Mouse (Mus musculus) forebrain, embryonic 11.5 days (tissue): ENCODE measurements at regions not wholly inside any gene's neighbourhood (a gene's known extent, or its start where the extent isn't known, plus 50 kb on each side); places are given as distances from the start of the nearest gene placed in this dataset.

Experiments used
- ATAC-seq: fragments of 200-750 bp; cut with Nextera tagmentation; replicated peaks from 2 replicates; pipeline ENCODE4 v1.8.0; 2017; ENCODE audit warnings: moderate TSS enrichment; ENCODE audit not compliant: low FRiP score
- DNase-seq: peaks from one replicate; pipeline ENCODE4 v3.0.0-alpha.2; 2017; ENCODE audit warnings: low spot score
- H3K27ac ChIP-seq: fragments of 300-500 bp; sonication (generic); 2 replicates; pipeline ENCODE4 v1.5.1; 2014; ENCODE audit warnings: low read depth, low read length
- H3K27me3 ChIP-seq: fragments of 300-500 bp; sonication (generic); 2 replicates; pipeline ENCODE4 v1.6.1; 2014; ENCODE audit warnings: mild to moderate bottlenecking, low read length, mixed read lengths; ENCODE audit not compliant: control insufficient read depth, insufficient read depth
- H3K36me3 ChIP-seq: fragments of 300-500 bp; sonication (generic); 2 replicates; pipeline ENCODE4 v1.6.1; 2014; ENCODE audit warnings: mild to moderate bottlenecking, low read length, moderate library complexity, mixed read lengths; ENCODE audit not compliant: control insufficient read depth, insufficient read depth
- H3K4me1 ChIP-seq: fragments of 300-500 bp; sonication (generic); replicated peaks from 2 replicates; pipeline ENCODE4 v1.6.1; 2014; ENCODE audit warnings: low read length, mixed read lengths; ENCODE audit not compliant: control insufficient read depth, insufficient read depth
- H3K4me2 ChIP-seq: fragments of 300-500 bp; sonication (generic); 2 replicates; pipeline ENCODE4 v1.6.1; 2014; ENCODE audit warnings: low read depth, mild to moderate bottlenecking, low read length, moderate library complexity, mixed read lengths; ENCODE audit not compliant: severe bottlenecking
- H3K4me3 ChIP-seq: fragments of 300-500 bp; sonication (generic); 2 replicates; pipeline ENCODE4 v1.5.1; 2014; ENCODE audit warnings: low read depth, low read length
- H3K9ac ChIP-seq: fragments of 300-500 bp; sonication (generic); 2 replicates; pipeline ENCODE4 v1.6.1; 2014; ENCODE audit warnings: low read length
- H3K9me3 ChIP-seq: fragments of 300-500 bp; sonication (generic); 2 replicates; pipeline ENCODE4 v1.6.1; 2016; ENCODE audit warnings: low read length, mixed read lengths; ENCODE audit not compliant: control insufficient read depth
- WGBS: fragments of 180-500 bp; shearing (Covaris S2); extraction: QIAGEN DNeasy Blood & Tissue Kit; methylation state at CpG from one replicate; pipeline ENCODE4 v1.1.7; 2014; 5-methylcytosine and 5-hydroxymethylcytosine counted together

DNA sequence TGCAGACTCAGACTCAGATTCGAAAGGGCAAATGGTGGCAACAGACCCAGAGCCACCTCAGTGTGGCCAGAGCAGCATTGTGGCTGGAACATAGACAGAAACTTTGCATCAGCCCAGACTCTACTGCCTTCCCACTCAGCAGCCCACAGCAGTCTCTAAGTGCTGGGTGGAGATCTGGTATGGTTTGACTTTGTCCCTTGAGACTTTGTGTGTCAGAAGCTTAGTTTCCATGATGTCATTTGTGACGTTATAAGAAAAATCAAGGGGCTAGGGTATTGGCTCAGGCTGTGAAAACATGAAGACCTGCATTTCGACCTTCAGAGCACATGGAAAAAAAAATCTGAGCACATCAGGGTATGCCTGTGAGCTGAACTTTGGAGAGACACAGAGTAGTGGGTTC, 56.2 kb upstream of the Rbpj start:
- no peak overlapping the region for H3K4me3 ChIP-seq

DNA sequence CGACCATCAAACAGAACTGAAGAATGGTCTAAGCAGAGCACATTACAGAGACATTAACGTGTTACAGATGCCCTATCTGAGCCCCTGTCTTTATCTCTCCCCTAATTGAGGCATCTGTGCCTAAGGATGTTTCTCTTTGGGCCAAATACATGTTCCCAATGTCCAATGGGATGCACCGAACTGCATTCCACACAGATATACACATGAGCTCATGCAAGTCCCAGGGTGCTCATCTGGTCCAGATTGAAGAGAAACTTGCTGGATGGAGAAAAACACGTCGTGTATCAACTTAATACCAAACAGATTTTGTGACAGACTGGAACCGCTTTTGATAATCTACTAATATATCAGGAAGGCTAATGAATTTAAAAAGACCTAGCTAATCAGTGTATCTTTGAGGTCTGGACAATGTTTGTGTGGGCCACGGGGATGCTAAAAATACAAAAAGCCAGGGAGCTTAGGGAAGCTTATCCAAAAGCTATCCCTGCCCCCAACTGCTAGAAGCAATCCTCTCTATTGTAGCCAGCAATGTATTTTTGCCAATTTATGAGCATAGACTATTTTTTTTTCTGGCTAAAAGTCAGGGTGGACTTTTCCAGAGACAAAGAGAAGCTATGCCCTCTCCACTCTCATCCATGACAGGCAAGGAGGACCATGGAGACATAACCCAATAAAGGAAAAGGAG, 53.4 kb upstream of the Rbpj start:
- no peak overlapping the region for H3K4me2 ChIP-seq
- ATAC-seq (no peak), DNase-seq (no peak)
- H3K27ac ChIP-seq, result no peak overlapping the region
- no peak overlapping the region for H3K4me3 ChIP-seq
- H3K36me3 ChIP-seq, result no peaks in the 10 kb centered on the region
- H3K9me3 ChIP-seq, result no peaks in the 10 kb centered on the region
- 75% methylated on average over 7 of the region's 7 CpGs for WGBS
- no peaks in the 10 kb centered on the region for H3K4me1 ChIP-seq
- no peaks in the 10 kb centered on the region for H3K27me3 ChIP-seq
- H3K9ac ChIP-seq, result no peak overlapping the region

More for the DNA sequence above, 56.2 kb upstream of the Rbpj start:
- ATAC-seq, result no peak
- H3K27ac ChIP-seq, result no peak overlapping the region
- 84% methylated on average over 3 of the region's 3 CpGs for WGBS
- no peaks in the 10 kb centered on the region for H3K27me3 ChIP-seq
- no peak overlapping the region for H3K9ac ChIP-seq
- DNase-seq, result no peak
- H3K4me2 ChIP-seq, result no peak overlapping the region
- no peaks in the 10 kb centered on the region for H3K4me1 ChIP-seq
- H3K9me3 ChIP-seq, result no peaks in the 10 kb centered on the region
- no peaks in the 10 kb centered on the region for H3K36me3 ChIP-seq

DNA sequence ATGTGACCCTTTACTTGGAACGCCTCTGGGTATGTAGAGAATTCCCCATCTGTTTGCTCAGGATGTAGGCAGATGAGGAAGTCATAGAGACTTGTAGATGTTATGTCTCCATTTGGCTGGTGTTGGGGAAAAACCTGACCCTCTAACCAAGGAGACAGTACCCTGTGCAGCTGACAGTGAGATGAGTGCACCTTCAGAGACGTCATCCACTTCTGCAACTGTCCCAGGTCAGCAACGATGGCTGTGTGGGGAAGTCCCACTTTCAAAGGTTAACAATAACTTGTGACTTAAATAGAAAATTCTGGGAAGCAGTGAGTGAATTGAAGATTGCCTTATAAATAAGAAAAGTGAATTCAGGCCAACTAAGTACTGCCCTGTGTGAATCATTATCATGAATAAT, 52.3 kb upstream of the Rbpj start:
- Histone ChIP-seq H3K4me3 (no peak overlapping the region), H3K4me1 (no peaks in the 10 kb centered on the region), H3K9ac (no peak overlapping the region), H3K36me3 (no peaks in the 10 kb centered on the region), H3K4me2 (no peak overlapping the region), H3K9me3 (no peaks in the 10 kb centered on the region), H3K27ac (no peak overlapping the region), H3K27me3 (no peaks in the 10 kb centered on the region)
- no peak for ATAC-seq
- 90% methylated on average over 3 of the region's 3 CpGs for WGBS
- no peak for DNase-seq

DNA sequence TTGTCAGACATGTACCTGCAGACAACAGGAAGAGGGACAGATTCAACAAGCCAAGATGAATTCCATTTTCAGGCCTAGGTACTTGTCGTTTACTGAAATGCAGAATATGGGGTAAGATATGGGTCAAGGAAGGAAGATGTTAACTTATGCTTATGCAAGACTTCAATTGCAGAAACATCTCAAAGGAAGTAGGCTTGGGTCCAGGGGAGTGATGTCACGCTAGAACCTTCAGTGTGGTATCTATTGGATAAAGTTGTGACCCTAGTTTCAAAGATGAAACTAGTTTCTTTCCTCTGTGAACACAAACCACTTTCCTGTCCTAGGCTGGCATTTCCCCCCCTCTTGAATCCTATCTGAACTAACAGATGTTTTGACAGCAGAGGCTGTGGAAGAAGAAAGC, 50.5 kb upstream of the Rbpj start:
- Histone ChIP-seq H3K4me2 (no peak overlapping the region), H3K4me1 (no peaks in the 10 kb centered on the region), H3K9ac (no peak overlapping the region), H3K27ac (no peak overlapping the region), H3K36me3 (no peaks in the 10 kb centered on the region), H3K4me3 (no peak overlapping the region), H3K9me3 (no peaks in the 10 kb centered on the region), H3K27me3 (no peaks in the 10 kb centered on the region)
- DNase-seq, result no peak
- no peak for ATAC-seq
- 88% methylated on average over 2 of the region's 2 CpGs for WGBS
